Comparison of ENCODE assay signal across 8 mouse cellular contexts in genomic region chr2:35107984-35108635, GRCm38 (mm10). TPM values are rescaled to one million over a fixed set of nuclear protein-coding genes. Genes with fewer than 3 reads are reported as not detected.
A peak's percentile ranks its signal among the peaks of the same experiment; 100 is the strongest.
DNase-seq lines count a peak whose midpoint lies in the region; ATAC-seq and TF ChIP-seq lines count a peak whose summit lies in the region.

No protein-coding gene starts in this region.

- no peak for TF ChIP-seq POLR2A in myocyte (IDR thresholded peaks at IDR 0.05; ENCODE audit: insufficient read length, low read depth)

- no peaks in the 10 kb centered on the region for H3K79me2 ChIP-seq in myocyte (ENCODE audit: control insufficient read depth, insufficient read depth)

- H3K4me2 ChIP-seq in myocyte (ENCODE audit: low read depth), result no peak overlapping the region

- no peaks in the 10 kb centered on the region for H3K36me3 ChIP-seq in myocyte (ENCODE audit: control insufficient read depth, insufficient read depth)

- no peak for ATAC-seq in CD4-positive, CD25-positive, alpha-beta regulatory T cell, adult 4 months
- ATAC-seq in Patski, result no peak

- peak; percentile 73 for DNase-seq in CD4-positive, CD25-positive, alpha-beta regulatory T cell, adult 2 months (ENCODE audit: low read depth, low spot score)
- peak; percentile 12 to 14 for DNase-seq in kidney, adult 8-10 months
- no peak for DNase-seq in kidney, adult 18-20 months
- DNase-seq in Patski (ENCODE audit: low read depth, low spot score), result no peak
- DNase-seq in induced T-regulatory cell, adult 2 months (ENCODE audit: low read depth), result peak; percentile 79
- no peak for DNase-seq in frontal cortex, postnatal 14 days (ENCODE audit: low spot score in 2 of 2)

- POLR2A ChIA-PET in Patski (lab: Charles Lee), result interaction anchor here (0.9 kb wide), 1 partner anchor 64 kb away, joined by 4 read pairs; no protein-coding TSS in a partner anchor

- in situ Hi-C loops in Patski (cut with MboI; ENCODE audit: low pct_unique_long_range_greater_than_20kb), result loop anchor here (5.0 kb wide), 1 partner anchor 61 kb away; no protein-coding TSS in a partner anchor

- no peak overlapping the region for H3ac ChIP-seq in myocyte (ENCODE audit: control insufficient read depth, insufficient read length)

- H3K27me3 ChIP-seq in Patski (peaks cover 3% of the 10 kb centered on the region), myocyte (ENCODE audit: control insufficient read depth, insufficient read depth, insufficient read length) (no peaks in the 10 kb centered on the region)

- CTCF ChIA-PET in Patski (lab: Charles Lee), result interaction anchor here (1.1 to 3.3 kb wide), 7 partner anchors 9 to 63 kb away, joined by 4 to 29 read pairs (median 4); no protein-coding TSS in a partner anchor

- peak overlapping the region; percentile 40 for H3K4me3 ChIP-seq in myocyte

- TF ChIP-seq CTCF in Patski (IDR thresholded peaks at IDR 0.05), result peak; percentile 47

TF ChIP-seq in myocyte, 11 proteins besides CTCF, POLR2A, EP300 and RAD21:
- no peak for TF ChIP-seq TCF12 (IDR thresholded peaks at IDR 0.05; ENCODE audit: insufficient read depth, poor library complexity, severe bottlenecking)
- TF ChIP-seq MAX (IDR thresholded peaks at IDR 0.05; ENCODE audit: low read depth), result no peak
- no peak for TF ChIP-seq MYOG (IDR thresholded peaks at IDR 0.05; ENCODE audit: control insufficient read depth in 1 of 3, insufficient read depth in 1 of 3, insufficient read length in 2 of 3, low read depth in 2 of 3)
- TF ChIP-seq POLR2AphosphoS2 (IDR thresholded peaks at IDR 0.05; ENCODE audit: insufficient read length, low read depth), result no peak
- TF ChIP-seq MYOD1 (IDR thresholded peaks at IDR 0.05; ENCODE audit: control insufficient read depth in 1 of 3, insufficient read length in 2 of 3, low read depth in 2 of 3), result no peak
- no peak for TF ChIP-seq REST (IDR thresholded peaks at IDR 0.05; ENCODE audit: insufficient read depth, insufficient read length)
- TF ChIP-seq E2F4 (IDR thresholded peaks at IDR 0.05; ENCODE audit: insufficient read depth), result no peak
- no peak for TF ChIP-seq TCF3 (IDR thresholded peaks at IDR 0.05; ENCODE audit: insufficient read length, low read depth)
- no peak for TF ChIP-seq USF1 (IDR thresholded peaks at IDR 0.05; ENCODE audit: low read depth)
- TF ChIP-seq SRF (IDR thresholded peaks at IDR 0.05; ENCODE audit: control insufficient read depth, insufficient read length, low read depth), result no peak
- no peak for TF ChIP-seq CEBPB (IDR thresholded peaks at IDR 0.05; ENCODE audit: insufficient read depth, poor library complexity, severe bottlenecking)
TF ChIP-seq in myocyte: peak in this region for 0.

RNA-seq across cellular contexts. Expression of gene Cntrl, which starts 1.2 kb away (rescaled TPM):
- 100 to 1,000 TPM; 161 to 175 TPM for polyA plus RNA-seq in CD4-positive, CD25-positive, alpha-beta regulatory T cell, adult 4 months (2017; shearing (Covaris generic))
- polyA plus RNA-seq in Patski (2021) (17.4 TPM), myocyte (2012; fragmentation: generic; extraction: Trizol) (2.6 TPM)

RNA-seq across cellular contexts. Expression of gene AI182371, which starts 6.8 kb away (rescaled TPM):
- under 1 TPM; 0.73 to 0.87 TPM for polyA plus RNA-seq in CD4-positive, CD25-positive, alpha-beta regulatory T cell, adult 4 months (2017; shearing (Covaris generic))
- polyA plus RNA-seq in Patski (2021) (0.12 TPM), myocyte (2012; fragmentation: generic; extraction: Trizol) (0.05 TPM)

RNA-seq across cellular contexts. Expression of gene Hc, which starts 46.9 kb away (rescaled TPM):
- under 1 TPM; 0.10 to 0.44 TPM for polyA plus RNA-seq in CD4-positive, CD25-positive, alpha-beta regulatory T cell, adult 4 months (2017; shearing (Covaris generic))
- not detected for polyA plus RNA-seq in Patski (2021)
- not detected for polyA plus RNA-seq in myocyte (2012; fragmentation: generic; extraction: Trizol)

Comparison
In these comparisons a context has a peak if more than half of its experiments do, and no peak if none do; other contexts are left out.
1. DNase-seq: peak in CD4-positive, CD25-positive, alpha-beta regulatory T cell, adult 2 months (single experiment), kidney, adult 8-10 months (2 of 2) and induced T-regulatory cell, adult 2 months (single experiment); none in kidney, adult 18-20 months (single experiment), Patski (single experiment) and frontal cortex, postnatal 14 days (0 of 2).